Mouse (Mus musculus) heart, embryonic 10.5 days (tissue): ENCODE results near the gene Slc25a38. TPM values are rescaled to one million over a fixed set of nuclear protein-coding genes. Genes with fewer than 3 reads are reported as not detected.

ENCODE experiments used
- DNase-seq: peaks from one replicate; pipeline ENCODE4 v3.0.0-alpha.2; 2017; ENCODE audit warnings: low spot score
- H3K27ac ChIP-seq: fragments of 300-500 bp; sonication (generic); 2 replicates; pipeline ENCODE4 v1.5.1; 2016; ENCODE audit warnings: mild to moderate bottlenecking
- H3K27me3 ChIP-seq: fragments of 300-500 bp; sonication (generic); 2 replicates; pipeline ENCODE4 v1.6.1; 2016; ENCODE audit warnings: mild to moderate bottlenecking; ENCODE audit not compliant: poor library complexity, insufficient read depth, severe bottlenecking
- H3K36me3 ChIP-seq: fragments of 300-500 bp; sonication (generic); 2 replicates; pipeline ENCODE4 v1.6.1; 2016; ENCODE audit warnings: mild to moderate bottlenecking, moderate library complexity
- H3K4me1 ChIP-seq: fragments of 300-500 bp; sonication (generic); 2 replicates; pipeline ENCODE4 v1.6.1; 2016; ENCODE audit warnings: mild to moderate bottlenecking
- H3K4me3 ChIP-seq: fragments of 300-500 bp; sonication (generic); 2 replicates; pipeline ENCODE4 v1.5.1; 2016; ENCODE audit warnings: mild to moderate bottlenecking, moderate library complexity
- H3K9me3 ChIP-seq: fragments of 300-500 bp; sonication (generic); 2 replicates; pipeline ENCODE4 v1.6.1; 2016; ENCODE audit warnings: mild to moderate bottlenecking, moderate library complexity
- WGBS: fragments of 180-500 bp; shearing (Covaris S2); methylation state at CpG from one replicate; pipeline ENCODE4 v1.1.7; 2016; 5-methylcytosine and 5-hydroxymethylcytosine counted together
- polyA plus RNA-seq: library from polyadenylated mRNA; unstranded; fragments of >200 nt; fragmentation: Nextera tagmentation; extraction: Ambion mirVana; gene quantifications from 2 replicates; pipeline ENCODE4 v1.2.1, GENCODE M21; 2016

The Slc25a38 gene
- polyA plus RNA-seq, 1 experiment from 2014 or later: 42.1 TPM

- H3K4me1 ChIP-seq: peaks cover 20% of the 10 kb centered on the region
- peak overlapping the region; percentile 88; the same call in 1 of the 2 replicates for H3K27ac ChIP-seq
- 74% methylated on average over 15 of the region's 15 CpGs for WGBS
- no peaks in the 10 kb centered on the region for H3K27me3 ChIP-seq
- peak overlapping the region; percentile 95 for H3K4me3 ChIP-seq
- peak; percentile 70 for DNase-seq
- H3K9me3 ChIP-seq: no peaks in the 10 kb centered on the region
- H3K36me3 ChIP-seq: 0 out of 2 replicates have a peak, but pooled peaks cover under 1% of the 10 kb centered on the region
Measured at GRCm38 (mm10) chr9:120111156-120111945, 1.2 kb downstream of the Slc25a38 start.

- H3K27ac ChIP-seq: no peak overlapping the region
- H3K4me3 ChIP-seq: no peak overlapping the region
Measured at GRCm38 (mm10) chr9:120112472-120112871, 2.3 kb downstream of the Slc25a38 start.

DNA sequence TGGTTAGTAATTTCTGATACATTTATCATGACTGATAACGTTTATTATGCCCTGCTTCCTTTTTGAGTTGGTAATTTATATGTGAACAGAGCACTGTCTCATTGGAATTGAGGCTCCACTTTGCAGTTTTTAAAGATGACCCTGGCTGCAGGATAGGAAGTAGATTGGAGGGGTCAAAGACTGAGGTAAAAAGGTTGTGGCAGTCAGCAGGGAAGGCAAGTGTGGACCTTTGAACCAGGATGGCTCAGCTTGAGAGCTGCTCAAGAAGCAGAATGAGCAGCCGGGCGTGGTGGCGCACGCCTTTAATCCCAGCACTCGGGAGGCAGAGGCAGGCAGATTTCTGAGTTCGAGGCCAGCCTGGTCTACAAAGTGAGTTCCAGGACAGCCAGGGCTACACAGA lies 3.3 kb downstream of the Slc25a38 start:
- Histone ChIP-seq H3K27ac (0 out of 2 replicates have a peak overlapping the region, but pooled peaks have one; percentile 44), H3K27me3 (no peaks in the 10 kb centered on the region), H3K4me1 (peaks cover 22% of the 10 kb centered on the region), H3K36me3 (peaks cover 20% of the 10 kb centered on the region), H3K4me3 (no peak overlapping the region), H3K9me3 (no peaks in the 10 kb centered on the region)
- whole genome bisulfite sequencing: 94% methylated on average over 7 of the region's 7 CpGs
- DNase-seq: peak; percentile 51

More at GRCm38 (mm10) chr9:120112472-120112871, 2.3 kb downstream of the Slc25a38 start:
- peak; percentile 76 for DNase-seq
- H3K27me3 ChIP-seq: no peaks in the 10 kb centered on the region
- H3K9me3 ChIP-seq: no peaks in the 10 kb centered on the region
- peaks cover 10% of the 10 kb centered on the region for H3K36me3 ChIP-seq
- WGBS: 75% methylated on average over 6 of the region's 6 CpGs
- peaks cover 22% of the 10 kb centered on the region for H3K4me1 ChIP-seq

- 88% methylated on average over 17 of the region's 17 CpGs for WGBS
- DNase-seq: peak; percentile 75
- Histone ChIP-seq H3K4me3 (no peak overlapping the region), H3K27me3 (no peaks in the 10 kb centered on the region), H3K9me3 (no peaks in the 10 kb centered on the region), H3K36me3 (peaks cover 26% of the 10 kb centered on the region), H3K4me1 (peaks cover 22% of the 10 kb centered on the region), H3K27ac (peak overlapping the region; percentile 79; the same call in 1 of the 2 replicates)
Measured at GRCm38 (mm10) chr9:120114051-120114788, 4.0 kb downstream of the Slc25a38 start.

- H3K4me1 ChIP-seq: peaks cover 22% of the 10 kb centered on the region
- H3K27ac ChIP-seq: peak overlapping the region; percentile 79; the same call in 1 of the 2 replicates
- DNase-seq: peak; percentile 69
- peaks cover 32% of the 10 kb centered on the region for H3K36me3 ChIP-seq
- H3K4me3 ChIP-seq: no peak overlapping the region; the same call in 1 of the 2 replicates
- no peaks in the 10 kb centered on the region for H3K27me3 ChIP-seq
- H3K9me3 ChIP-seq: no peaks in the 10 kb centered on the region
- 86% methylated on average over 2 of the region's 2 CpGs for WGBS
Measured at GRCm38 (mm10) chr9:120114789-120115151, 4.6 kb downstream of the Slc25a38 start.

- Histone ChIP-seq H3K27ac (peak overlapping the region; percentile 79), H3K4me3 (0 out of 2 replicates have a peak overlapping the region, but pooled peaks have one; percentile 5), H3K9me3 (no peaks in the 10 kb centered on the region), H3K4me1 (peaks cover 22% of the 10 kb centered on the region), H3K27me3 (no peaks in the 10 kb centered on the region), H3K36me3 (peaks cover 40% of the 10 kb centered on the region)
- WGBS: 56% methylated on average over 5 of the region's 5 CpGs
- DNase-seq: peak; percentile 90
Measured at GRCm38 (mm10) chr9:120115580-120115979, 5.4 kb downstream of the Slc25a38 start.

DNA sequence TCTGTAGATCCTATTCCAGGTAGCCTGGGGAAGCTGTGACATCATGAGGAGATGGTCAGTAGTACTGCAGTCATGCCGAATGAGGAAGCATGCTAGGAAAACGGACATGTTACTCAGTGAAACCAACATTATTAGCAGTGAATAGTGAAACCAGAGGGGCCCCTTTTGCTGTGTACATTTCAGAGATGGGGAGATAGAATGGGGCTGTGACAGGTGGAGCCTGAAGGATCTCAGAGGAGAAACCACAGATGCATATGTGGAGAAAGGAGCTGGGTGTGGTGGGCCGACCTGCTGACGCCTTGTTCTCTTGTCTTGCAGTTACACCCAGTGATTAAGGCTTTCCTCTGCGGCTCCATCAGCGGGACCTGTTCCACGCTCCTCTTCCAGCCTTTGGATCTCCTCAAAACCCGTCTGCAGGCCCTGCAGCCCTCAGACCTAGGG lies 6.0 kb downstream of the Slc25a38 start:
- peak overlapping the region; percentile 5; the same call in 1 of the 2 replicates for H3K4me3 ChIP-seq
- DNase-seq: peak; percentile 87
- WGBS: 69% methylated on average over 8 of the region's 8 CpGs
- peaks cover 22% of the 10 kb centered on the region for H3K4me1 ChIP-seq
- H3K9me3 ChIP-seq: no peaks in the 10 kb centered on the region
- peak overlapping the region; percentile 79 for H3K27ac ChIP-seq
- H3K36me3 ChIP-seq: peaks cover 46% of the 10 kb centered on the region
- H3K27me3 ChIP-seq: no peaks in the 10 kb centered on the region

- peaks cover 60% of the 10 kb centered on the region for H3K36me3 ChIP-seq
- peak overlapping the region; percentile 79; the same call in 1 of the 2 replicates for H3K27ac ChIP-seq
- H3K4me1 ChIP-seq: peaks cover 22% of the 10 kb centered on the region
- H3K4me3 ChIP-seq: no peak overlapping the region
- 89% methylated on average over 4 of the region's 4 CpGs for WGBS
- no peaks in the 10 kb centered on the region for H3K27me3 ChIP-seq
- H3K9me3 ChIP-seq: no peaks in the 10 kb centered on the region
- peak; percentile 56 for DNase-seq
Measured at GRCm38 (mm10) chr9:120118212-120118611, 8.0 kb downstream of the Slc25a38 start.

- Histone ChIP-seq H3K36me3 (peaks cover 73% of the 10 kb centered on the region), H3K27ac (no peak overlapping the region)
Measured at GRCm38 (mm10) chr9:120120503-120120902, 10.3 kb downstream of the Slc25a38 start.

GRCm38 (mm10) chr9:120126868-120127267 lies 16.7 kb downstream of the Slc25a38 start:
- Histone ChIP-seq H3K36me3 (peaks cover 56% of the 10 kb centered on the region), H3K9me3 (no peaks in the 10 kb centered on the region), H3K4me3 (peak overlapping the region; percentile 100), H3K4me1 (peaks cover 9% of the 10 kb centered on the region), H3K27me3 (no peaks in the 10 kb centered on the region), H3K27ac (peak overlapping the region; percentile 100)
- WGBS: 49% methylated on average over 11 of the region's 11 CpGs
- DNase-seq: peak; percentile 61

More at GRCm38 (mm10) chr9:120120503-120120902, 10.3 kb downstream of the Slc25a38 start:
- peak; percentile 55 for DNase-seq
- peaks cover 10% of the 10 kb centered on the region for H3K4me1 ChIP-seq
- 89% methylated on average over 7 of the region's 7 CpGs for WGBS
- no peak overlapping the region for H3K4me3 ChIP-seq
- no peaks in the 10 kb centered on the region for H3K9me3 ChIP-seq
- no peaks in the 10 kb centered on the region for H3K27me3 ChIP-seq

DNA sequence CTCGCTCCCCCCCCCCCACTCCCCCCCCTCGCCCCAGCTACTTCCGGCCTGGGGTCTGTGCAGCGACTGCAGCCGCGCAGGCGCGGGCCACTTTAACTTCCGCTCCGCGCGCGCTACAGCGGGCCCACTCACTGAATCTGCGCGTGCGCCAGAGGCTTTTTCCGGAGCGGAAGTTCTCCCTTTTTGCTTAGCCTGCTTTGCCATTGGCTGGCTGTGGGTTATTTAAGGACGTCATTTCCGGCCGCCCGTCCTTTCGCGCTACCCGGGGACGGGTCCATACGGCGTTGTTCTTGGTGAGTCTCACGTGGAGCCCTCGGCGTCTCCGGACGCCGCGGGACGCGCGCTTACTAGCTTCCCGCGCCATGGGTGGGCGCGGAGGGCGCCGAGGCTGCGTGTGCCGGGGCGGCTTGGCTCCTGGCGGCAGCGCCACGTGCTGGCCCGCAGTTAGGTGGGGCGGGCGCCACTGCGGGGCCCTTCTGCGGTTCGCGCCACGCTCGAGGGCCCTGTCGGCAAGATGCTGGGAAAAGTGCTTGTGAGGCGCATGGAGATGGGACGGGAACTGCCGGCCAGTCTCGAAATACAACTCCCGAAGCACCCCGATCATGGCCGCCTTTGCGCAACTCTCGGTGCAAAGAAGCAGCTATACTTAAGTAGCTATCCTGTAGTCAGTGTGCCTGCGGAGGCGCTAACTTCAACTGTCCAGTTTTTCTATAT lies 17.5 kb downstream of the Slc25a38 start, which contains the start of gene Rpsa:
Gene Rpsa, plus strand, starts transcription at position 152 of the 714 bp plus-strand sequence.
- Histone ChIP-seq H3K9me3 (no peaks in the 10 kb centered on the region), H3K4me1 (peaks cover 9% of the 10 kb centered on the region), H3K36me3 (peaks cover 58% of the 10 kb centered on the region), H3K27me3 (no peaks in the 10 kb centered on the region), H3K4me3 (peak within 1 kb of the TSS; percentile 100), H3K27ac (peak within 1 kb of the TSS; percentile 100)
- peak; percentile 98 for DNase-seq
- WGBS: under 1% methylated on average over 72 of the region's 72 CpGs

DNA sequence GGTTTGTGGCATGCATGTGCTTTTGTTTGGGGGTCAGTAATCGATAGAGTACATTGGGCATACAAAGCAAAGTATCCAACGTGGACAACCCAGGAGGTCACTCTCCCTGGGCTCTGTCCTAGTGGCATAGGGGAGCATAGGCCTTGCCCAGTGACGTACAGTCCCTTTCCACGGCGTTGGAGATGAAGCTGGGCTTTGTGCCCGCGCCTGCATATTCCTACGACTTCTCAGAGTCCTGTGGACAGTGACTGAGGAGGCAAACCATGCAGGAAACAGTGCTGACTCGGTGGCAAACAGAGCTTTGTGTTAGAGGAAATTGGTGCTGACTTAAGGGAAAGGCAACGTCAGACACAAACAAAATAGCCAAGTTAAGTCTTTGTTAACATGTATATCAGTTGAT lies 19.1 kb downstream of the Slc25a38 start:
- 72% methylated on average over 10 of the region's 10 CpGs for WGBS
- no peak for DNase-seq
- Histone ChIP-seq H3K4me1 (peaks cover 9% of the 10 kb centered on the region), H3K27me3 (no peaks in the 10 kb centered on the region), H3K27ac (peak overlapping the region; percentile 100; the same call in 1 of the 2 replicates), H3K9me3 (no peaks in the 10 kb centered on the region), H3K36me3 (peaks cover 47% of the 10 kb centered on the region), H3K4me3 (peak overlapping the region; percentile 100)
